Mouse (Mus musculus): ENCODE measurements at regions not wholly inside any gene's neighbourhood (a gene's known extent, or its start where the extent isn't known, plus 50 kb on each side); places are given as distances from the start of the nearest gene placed in this dataset.

GRCm38 (mm10) chr6:48185311-48185710 lies 98.9 kb upstream of the Zfp746 start:
- DNase-seq (ENCODE audit: extremely low read depth), result peak; percentile 69
- Histone ChIP-seq H3K36me3 (replicated peaks in 1 of 2; ENCODE audit: control insufficient read depth in 1 of 2, insufficient read depth in 1 of 2, low read length in 1 of 2) (no peaks in the 10 kb centered on the region), H3K27me3 (replicated peaks) (no peaks in the 10 kb centered on the region), H3K4me3 (replicated peaks in 1 of 3; ENCODE audit: low read depth in 2 of 3, low read length in 2 of 3, poor library complexity in 1 of 3) (no peak overlapping the region), H3K9me3 (replicated peaks; ENCODE audit: low read length) (peaks cover 9% of the 10 kb centered on the region), H3K4me1 (ENCODE audit: control insufficient read depth in 1 of 2, insufficient read depth in 2 of 2) (peaks cover 0 to 9% of the 10 kb centered on the region in 2 experiments; a peak in 2 of 4 replicates), H3K79me2 (replicated peaks; ENCODE audit: control insufficient read depth, extremely low read depth, insufficient read depth, poor library complexity, severe bottlenecking) (no peaks in the 10 kb centered on the region), H3K9ac (ENCODE audit: insufficient read depth, low read depth) (no peak overlapping the region), H3K27ac (ENCODE audit: insufficient read depth, low read depth) (no peak overlapping the region), H3K4me2 (ENCODE audit: insufficient read depth, low read depth, poor library complexity, severe bottlenecking) (no peak overlapping the region)
- TF ChIP-seq CHD1 (IDR thresholded peaks at IDR 0.05; ENCODE audit: low read depth, low read length), result no peak
- TF ChIP-seq MYC (IDR thresholded peaks at IDR 0.05; ENCODE audit: low read depth, low read length), result no peak
- TF ChIP-seq ZC3H11A (IDR thresholded peaks at IDR 0.05; ENCODE audit: low read depth, low read length), result no peak
- no peak for TF ChIP-seq ELF1 (IDR thresholded peaks at IDR 0.05; ENCODE audit: low read depth, low read length)
- no peak for TF ChIP-seq RCOR1 (conservative IDR thresholded peaks at IDR 0.05; ENCODE audit: low read depth, low read length)
- TF ChIP-seq ZMIZ1 (IDR thresholded peaks at IDR 0.05; ENCODE audit: low read depth, low read length), result no peak
- no peak for TF ChIP-seq MAFK (IDR thresholded peaks at IDR 0.05; ENCODE audit: insufficient replicate concordance, low read length)
- TF ChIP-seq TCF12 (IDR thresholded peaks at IDR 0.05; ENCODE audit: low read depth, low read length), result no peak
- TF ChIP-seq UBTF (IDR thresholded peaks at IDR 0.05; ENCODE audit: low read depth, low read length), result no peak
- TF ChIP-seq NELFE (IDR thresholded peaks at IDR 0.05; ENCODE audit: low read depth, low read length), result no peak
- no peak for TF ChIP-seq SMC3 (IDR thresholded peaks at IDR 0.05; ENCODE audit: low read depth, low read length)
- TF ChIP-seq ZKSCAN1 (IDR thresholded peaks at IDR 0.05; ENCODE audit: borderline replicate concordance, low read depth, low read length), result no peak
- no peak for TF ChIP-seq USF1 (IDR thresholded peaks at IDR 0.05; ENCODE audit: low read depth, low read length)
- no peak for TF ChIP-seq TBP (conservative IDR thresholded peaks at IDR 0.05; ENCODE audit: low read depth, low read length)
- no peak for TF ChIP-seq RAD21 (IDR thresholded peaks at IDR 0.05; ENCODE audit: low read depth, low read length)
- no peak for TF ChIP-seq E2F4 (IDR thresholded peaks at IDR 0.05; ENCODE audit: insufficient replicate concordance, low read depth, low read length)
- dilution Hi-C loops (cut with MboI; ENCODE audit: extremely low pct_ligation_motif_present, extremely low pct_unique_long_range_greater_than_20kb, low sequenced_read_pairs) (no loop called here), in situ Hi-C loops (cut with MboI; ENCODE audit: low pct_ligation_motif_present, low pct_unique_long_range_greater_than_20kb, low sequenced_read_pairs) (loop anchor here (25.0 kb wide), 1 partner anchor 352 kb away; the partner anchor contains the start of gene Atp6v0e2)

DNA sequence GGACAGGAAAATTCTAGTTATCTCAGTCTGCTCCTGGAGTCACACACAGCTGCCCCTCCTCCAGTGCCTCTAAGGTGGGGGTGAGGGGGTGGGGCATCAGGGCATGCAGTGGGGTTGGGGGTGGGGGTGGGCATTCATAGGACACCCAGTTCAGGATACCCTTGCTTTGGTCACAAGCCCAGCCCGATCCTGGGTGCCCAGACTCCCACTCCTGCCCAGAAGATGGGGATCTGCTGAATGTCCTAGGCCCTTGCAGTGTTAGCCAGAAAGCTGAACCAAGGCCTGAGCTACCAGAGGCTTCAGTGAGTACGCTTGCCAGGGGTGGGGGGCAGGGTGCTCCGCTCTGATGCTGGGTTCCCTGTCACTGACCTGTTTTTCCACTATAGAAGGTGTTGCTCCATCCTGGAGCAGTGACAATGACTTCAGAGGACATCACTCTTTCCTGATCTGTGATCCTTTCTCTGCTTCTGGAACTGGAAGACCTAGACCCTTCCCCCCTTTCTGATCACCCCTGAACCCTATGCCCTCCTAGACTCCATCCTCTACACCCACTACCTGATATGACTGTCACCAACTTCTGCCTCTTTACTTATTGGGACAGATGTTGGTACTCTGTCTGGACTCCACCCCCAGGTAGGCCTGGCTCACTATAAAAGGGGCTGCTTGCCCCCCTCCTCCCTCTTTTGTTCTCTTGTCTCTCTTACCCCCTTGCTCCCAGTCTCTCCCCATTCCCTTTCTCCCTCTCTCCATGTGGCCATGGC lies 92.1 kb upstream of the Zfp746 start:
- in situ Hi-C loops (cut with MboI; ENCODE audit: low pct_ligation_motif_present, low pct_unique_long_range_greater_than_20kb, low sequenced_read_pairs) (loop anchor here (5.0 to 25.0 kb wide), 3 partner anchors 226 to 469 kb away; partner anchors contain the start of genes Atp6v0e2 and Gimap8), dilution Hi-C loops (cut with MboI; ENCODE audit: extremely low pct_ligation_motif_present, extremely low pct_unique_long_range_greater_than_20kb, low sequenced_read_pairs) (no loop called here)
- no peak overlapping the region for H3K27ac ChIP-seq (ENCODE audit: insufficient read depth, low read depth)
- no peaks in the 10 kb centered on the region for H3K4me1 ChIP-seq (ENCODE audit: control insufficient read depth in 1 of 2, insufficient read depth in 2 of 2)
- DNase-seq (ENCODE audit: extremely low read depth), result no peak
- TF ChIP-seq SIN3A (IDR thresholded peaks at IDR 0.05; ENCODE audit: low read length) (no peak), MYC (IDR thresholded peaks at IDR 0.05; ENCODE audit: low read depth, low read length) (no peak), ZKSCAN1 (IDR thresholded peaks at IDR 0.05; ENCODE audit: borderline replicate concordance, low read depth, low read length) (no peak), E2F4 (IDR thresholded peaks at IDR 0.05; ENCODE audit: insufficient replicate concordance, low read depth, low read length) (no peak), MAX (IDR thresholded peaks at IDR 0.05; ENCODE audit: low read length) (no peak), JUN (IDR thresholded peaks at IDR 0.05; ENCODE audit: insufficient read depth, low read depth, low read length) (no peak), POLR2AphosphoS2 (IDR thresholded peaks at IDR 0.05; ENCODE audit: low read depth, low read length) (no peak), MEF2A (IDR thresholded peaks at IDR 0.05; ENCODE audit: borderline replicate concordance, low read depth, low read length) (no peak), RCOR1 (conservative IDR thresholded peaks at IDR 0.05; ENCODE audit: low read depth, low read length) (no peak), SMC3 (IDR thresholded peaks at IDR 0.05; ENCODE audit: low read depth, low read length) (no peak), KAT2A (IDR thresholded peaks at IDR 0.05; ENCODE audit: insufficient replicate concordance, low read length) (no peak), IRF4 (IDR thresholded peaks at IDR 0.05; ENCODE audit: low read depth, low read length) (no peak), ZC3H11A (IDR thresholded peaks at IDR 0.05; ENCODE audit: low read depth, low read length) (no peak), HCFC1 (IDR thresholded peaks at IDR 0.05; ENCODE audit: low read depth, low read length) (no peak), POLR2A (IDR thresholded peaks at IDR 0.05; ENCODE audit: low read depth, low read length) (no peak), MAZ (IDR thresholded peaks at IDR 0.05; ENCODE audit: low read depth, low read length) (no peak), RAD21 (IDR thresholded peaks at IDR 0.05; ENCODE audit: low read depth, low read length) (no peak)
- H3K79me2 ChIP-seq (replicated peaks; ENCODE audit: control insufficient read depth, extremely low read depth, insufficient read depth, poor library complexity, severe bottlenecking), result no peaks in the 10 kb centered on the region
- H3K36me3 ChIP-seq (replicated peaks in 1 of 2; ENCODE audit: control insufficient read depth in 1 of 2, insufficient read depth in 1 of 2, low read length in 1 of 2), result no peaks in the 10 kb centered on the region
- H3K4me2 ChIP-seq (ENCODE audit: insufficient read depth, low read depth, poor library complexity, severe bottlenecking), result no peak overlapping the region
- no peak overlapping the region for H3K9ac ChIP-seq (ENCODE audit: insufficient read depth, low read depth)
- no peak overlapping the region for H3K4me3 ChIP-seq (replicated peaks in 1 of 3; ENCODE audit: low read depth in 2 of 3, low read length in 2 of 3, poor library complexity in 1 of 3)
- no peaks in the 10 kb centered on the region for H3K27me3 ChIP-seq (replicated peaks)
- H3K9me3 ChIP-seq (replicated peaks; ENCODE audit: low read length), result no peaks in the 10 kb centered on the region

Data from CH12.LX (cell line).